Comparison of ENCODE assay signal across 8 mouse cellular contexts in genomic region chr8:45332685-45333409, GRCm38 (mm10). TPM values are rescaled to one million over a fixed set of nuclear protein-coding genes. Genes with fewer than 3 reads are reported as not detected.
A peak's percentile ranks its signal among the peaks of the same experiment; 100 is the strongest.
DNase-seq lines count a peak whose midpoint lies in the region; ATAC-seq and TF ChIP-seq lines count a peak whose summit lies in the region.

Gene Cyp4v3, minus strand, starts transcription at chr8:45333216.

- peak; percentile 54; the same call in 1 of the 2 replicates for TF ChIP-seq POLR2A in bone marrow macrophage, adult 2 months (IDR thresholded peaks at IDR 0.05; ENCODE audit: borderline replicate concordance, low read depth, low read length)

- peak; percentile 41 to 48 for DNase-seq in CD8-positive naive resting alpha-beta T cell, adult 2 months (ENCODE audit: low read depth in 2 of 2, low spot score in 2 of 2)
- peak; percentile 66 for DNase-seq in forelimb bud, embryonic 11.5 days (ENCODE audit: low read depth, low spot score)
- DNase-seq in layer of hippocampus, adult 9-11 months, result peak; percentile 44
- peak; percentile 77 for DNase-seq in lung, postnatal 14 days
- DNase-seq in ovary, postnatal 14 days (ENCODE audit: low spot score), result peak; percentile 55
- peak; percentile 62 for DNase-seq in thymus, postnatal 14 days

- H3K4me1 ChIP-seq in bone marrow macrophage, adult 2 months (ENCODE audit: control insufficient read depth, insufficient read depth, low read length), result peaks cover 15% of the 10 kb centered on the region

- peak within 1 kb of the TSS; percentile 94 for H3K27ac ChIP-seq in bone marrow macrophage, adult 2 months (ENCODE audit: insufficient read depth, low read depth, low read length)

- peak within 1 kb of the TSS; percentile 90 for H3K4me3 ChIP-seq in bone marrow macrophage, adult 2 months (ENCODE audit: insufficient read depth, low read length)

- peak; percentile 89 to 93 for ATAC-seq in hematopoietic stem cell, adult 5-6 weeks (replicated peaks in 1 of 2; ENCODE audit: insufficient read depth in 1 of 2, low FRiP score in 2 of 2, low TSS enrichment in 1 of 2, low read depth in 1 of 2, poor library complexity in 2 of 2, severe bottlenecking in 2 of 2)

- no peak for TF ChIP-seq CTCF in bone marrow macrophage, adult 2 months (IDR thresholded peaks at IDR 0.05; ENCODE audit: low read depth, low read length)

RNA-seq across cellular contexts. Expression of gene Cyp4v3, which starts in this region (rescaled TPM):
- polyA plus RNA-seq in bone marrow macrophage, adult 2 months (2012; ENCODE audit: insufficient read depth, insufficient read length, missing spikeins), result 59.1 and 61.2 TPM in 2 replicates
- 23.1 and 26.6 TPM in 2 replicates for total RNA-seq in hematopoietic stem cell, adult 5-6 weeks (2017)

Comparison
In these comparisons a context has a peak if more than half of its experiments do, and no peak if none do; other contexts are left out.
1. Peak in every context shown above with its lines: DNase-seq, ATAC-seq, H3K4me3 ChIP-seq and H3K27ac ChIP-seq.